Comparison of ENCODE assay signal across 18 mouse cellular contexts in genomic region chr8:73244186-73244585, GRCm38 (mm10).
"Had no signal": no experiment of that assay in that cellular context is flagged by ENCODE, and none has a peak within 500 bp of the region (broad histone marks: within the 10 kb centered on the region; RNA-seq: fewer than 3 reads in every experiment).

No protein-coding gene starts in this region.

- H3K4me1 ChIP-seq: kidney, embryonic 15.5 days; midbrain, embryonic 12.5 days; midbrain, embryonic 15.5 days; neural tube, embryonic 13.5 days; stomach, embryonic 15.5 days had no signal

- H3K36me3 ChIP-seq: kidney, embryonic 15.5 days; midbrain, embryonic 12.5 days; midbrain, embryonic 15.5 days; stomach, embryonic 15.5 days had no signal

- H3K9ac ChIP-seq: kidney, embryonic 15.5 days; liver, embryonic 14.5 days; liver, postnatal 0 days; lung, embryonic 14.5 days; midbrain, embryonic 12.5 days; midbrain, embryonic 15.5 days; neural tube, embryonic 13.5 days; stomach, embryonic 15.5 days had no signal

- H3K27ac ChIP-seq: kidney, embryonic 15.5 days; left cerebral cortex, adult 2 months; liver, embryonic 14.5 days; macrophage; midbrain, embryonic 12.5 days; midbrain, embryonic 15.5 days; neural tube, embryonic 13.5 days; stomach, embryonic 15.5 days had no signal

- H3K4me2 ChIP-seq: kidney, embryonic 15.5 days; lung, embryonic 14.5 days; midbrain, embryonic 12.5 days; midbrain, embryonic 15.5 days; neural tube, embryonic 13.5 days; stomach, embryonic 15.5 days had no signal

- H3K27me3 ChIP-seq: kidney, embryonic 15.5 days; midbrain, embryonic 12.5 days; midbrain, embryonic 15.5 days; neural tube, embryonic 13.5 days; stomach, embryonic 15.5 days had no signal

- ATAC-seq: liver, postnatal 0 days; lung, postnatal 0 days; midbrain, embryonic 15.5 days had no signal

- H3K9me3 ChIP-seq: stomach, embryonic 15.5 days had no signal

- H3K4me3 ChIP-seq: kidney, embryonic 15.5 days; left cerebral cortex, adult 2 months; midbrain, embryonic 12.5 days; midbrain, embryonic 15.5 days; neural tube, embryonic 13.5 days; stomach, embryonic 15.5 days had no signal

- DNase-seq: kidney, postnatal 10 days; kidney, postnatal 36 days; layer of hippocampus, postnatal 36 days; liver, postnatal 0 days; lung, embryonic 14.5 days; retina, postnatal 1 day; right cerebral cortex, postnatal 25 days; spleen, adult 18-20 months; thymus, postnatal 25 days had no signal
